ENCODE assay signal across 23 mouse cellular contexts in genomic region chr9:118521659-118522058, GRCm38 (mm10). TPM values are rescaled to one million over a fixed set of nuclear protein-coding genes. Genes with fewer than 3 reads are reported as not detected.
DNase-seq lines count a peak whose midpoint lies in the region; ATAC-seq lines count a peak whose summit lies in the region.
"Had no signal": no experiment of that assay in that cellular context is flagged by ENCODE, and none has a peak within 500 bp of the region (broad histone marks: within the 10 kb centered on the region; RNA-seq: fewer than 3 reads in every experiment).

No protein-coding gene starts in this region.

- peaks cover 47% of the 10 kb centered on the region for H3K4me1 ChIP-seq in heart, embryonic 15.5 days (replicated peaks)

- ATAC-seq in heart, embryonic 15.5 days (replicated peaks; ENCODE audit: insufficient number of reproducible peaks, insufficient read depth, low FRiP score, low read depth) = no peak
- ATAC-seq: activated CD4-positive, CD25-positive, alpha-beta regulatory T cell, adult 4 months; forebrain, embryonic 13.5 days; forebrain, embryonic 15.5 days; forebrain, postnatal 0 days; Patski had no signal

- intact Hi-C loops in heart, postnatal 25 days (cut with DNase I) = no loop called here

- H3K4me2 ChIP-seq in heart, embryonic 15.5 days = no peak overlapping the region
- H3K4me2 ChIP-seq: embryonic facial prominence, embryonic 12.5 days; forebrain, embryonic 13.5 days; forebrain, embryonic 15.5 days had no signal

- peaks cover 16% of the 10 kb centered on the region; the same call in 1 of the 2 replicates for H3K36me3 ChIP-seq in heart, embryonic 15.5 days

- no peaks in the 10 kb centered on the region for H3K27me3 ChIP-seq in heart, embryonic 15.5 days
- H3K27me3 ChIP-seq: embryonic facial prominence, embryonic 12.5 days; forebrain, embryonic 13.5 days; forebrain, embryonic 15.5 days; Patski had no signal

- DNase-seq in heart, adult 11 months = peak; percentile 59
- no peak for DNase-seq in heart, adult 8-10 months (ENCODE audit: low spot score)
- no peak for DNase-seq in heart, postnatal 25 days (ENCODE audit: low spot score)
- peak; percentile 25 for DNase-seq in R1 (ENCODE audit: low read depth, low spot score)
- no peak for DNase-seq in frontal cortex, postnatal 25 days (ENCODE audit: low spot score in 2 of 2)
- no peak for DNase-seq in frontal cortex, adult 2 months (ENCODE audit: extremely low spot score in 1 of 2, low spot score in 1 of 2)
- DNase-seq: adrenal gland, adult 8-10 months; adrenal gland, postnatal 14 days; adrenal gland, postnatal 36 days; cerebellum, adult 11-12 months; cerebellum, adult 2 months; cerebellum, adult 9-10 months; cerebellum, postnatal 10 days; cerebellum, postnatal 25 days; forebrain, postnatal 0 days had no signal

- no peak overlapping the region for H3K9ac ChIP-seq in heart, embryonic 15.5 days
- H3K9ac ChIP-seq: embryonic facial prominence, embryonic 12.5 days; forebrain, embryonic 13.5 days; forebrain, embryonic 15.5 days; forebrain, postnatal 0 days had no signal

- no peaks in the 10 kb centered on the region for H3K9me3 ChIP-seq in heart, embryonic 15.5 days (replicated peaks)
- H3K9me3 ChIP-seq: embryonic facial prominence, embryonic 10.5 days; embryonic facial prominence, embryonic 12.5 days; forebrain, embryonic 13.5 days; forebrain, embryonic 15.5 days; G1E had no signal

- WGBS in heart, embryonic 15.5 days = 67% methylated on average over 8 of the region's 8 CpGs

- no peak overlapping the region for H3K4me3 ChIP-seq in heart, embryonic 15.5 days
- H3K4me3 ChIP-seq: embryonic facial prominence, embryonic 10.5 days; embryonic facial prominence, embryonic 12.5 days; forebrain, embryonic 13.5 days; forebrain, embryonic 15.5 days had no signal

- H3K27ac ChIP-seq in heart, embryonic 15.5 days = peak overlapping the region; percentile 26; the same call in 1 of the 2 replicates
- H3K27ac ChIP-seq: embryonic facial prominence, embryonic 10.5 days; embryonic facial prominence, embryonic 12.5 days; forebrain, embryonic 13.5 days; forebrain, embryonic 15.5 days had no signal

RNA-seq across cellular contexts. Expression of gene Golga4, which starts 15.6 kb away (rescaled TPM):
- 100 to 1,000 TPM; 361 to 439 (median 426) TPM for total RNA-seq in heart, adult 8-10 months (2022)
- polyA plus RNA-seq in heart, embryonic 15.5 days (2015; fragmentation: Nextera tagmentation; extraction: Ambion mirVana) = 46.1 and 52.6 TPM in 2 replicates
- total RNA-seq in heart, postnatal 25 days (2021) = 100 to 1,000 TPM; 257 to 283 TPM
- 70.4 and 71.5 TPM in 2 replicates for polyA plus RNA-seq in frontal cortex, adult 2 months (2012; rRNA removed)

RNA-seq across cellular contexts. Expression of gene Eomes, which starts 43.6 kb away (rescaled TPM):
- total RNA-seq in heart, adult 8-10 months (2022) = under 1 TPM in 1 of 4 experiments, not detected in 3; 0.06 TPM
- polyA plus RNA-seq in heart, embryonic 15.5 days (2015; fragmentation: Nextera tagmentation; extraction: Ambion mirVana) = 0.08 and 0.18 TPM in 2 replicates
- not detected for total RNA-seq in heart, postnatal 25 days (2021)
- 28.9 and 29.1 TPM in 2 replicates for polyA plus RNA-seq in frontal cortex, adult 2 months (2012; rRNA removed)
- polyA plus RNA-seq: G1E had no signal

Comparison
In these comparisons a context has a peak if more than half of its experiments do, and no peak if none do; other contexts are left out.
1. DNase-seq: peak in heart, adult 11 months (single experiment) and R1 (single experiment); none in heart, adult 8-10 months (single experiment), heart, postnatal 25 days (single experiment), frontal cortex, postnatal 25 days (0 of 2) and frontal cortex, adult 2 months (0 of 2).